ENCODE assay signal across 8 mouse cellular contexts in the genomic region with DNA sequence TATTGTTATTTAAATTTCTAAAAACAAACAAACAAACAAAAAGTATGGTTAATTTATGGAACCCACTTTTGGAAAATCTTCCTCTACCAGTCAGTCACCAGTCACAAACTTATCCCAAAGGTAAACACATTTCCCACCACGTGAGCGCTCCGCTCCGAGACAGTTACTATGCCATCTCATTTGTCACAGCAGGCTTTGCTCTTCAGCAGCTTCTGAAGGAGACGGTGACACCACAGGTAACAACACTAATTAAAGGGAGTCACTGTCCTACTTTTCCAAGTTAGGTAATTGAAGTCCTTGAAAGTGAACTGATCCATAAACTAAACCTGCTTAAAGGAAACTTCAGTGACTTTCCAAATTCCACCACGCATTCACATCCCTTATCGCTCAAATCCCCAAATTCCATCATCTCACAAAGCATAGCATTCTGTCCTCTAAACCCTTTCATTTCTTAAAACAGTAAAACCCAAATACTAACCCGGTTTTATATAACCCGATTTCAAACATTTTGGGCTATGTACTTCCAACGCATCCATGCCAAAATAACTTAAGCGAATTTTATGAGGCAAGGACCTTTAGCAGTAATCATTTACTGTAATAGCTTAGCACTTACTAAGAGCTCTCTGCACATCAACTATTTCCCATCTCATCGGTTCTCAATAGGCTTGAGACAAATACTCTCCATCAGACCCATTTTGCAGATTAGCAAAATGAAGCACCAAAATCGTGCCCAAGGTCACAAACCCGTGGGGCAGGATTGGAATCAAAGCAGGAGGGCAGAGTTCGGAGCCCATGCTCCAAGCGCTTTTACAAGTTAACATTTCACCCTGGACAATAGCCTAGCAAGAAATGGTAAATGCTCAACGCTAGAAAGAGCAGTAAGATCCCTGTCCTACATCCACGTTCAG. TPM values are rescaled to one million over a fixed set of nuclear protein-coding genes. Genes with fewer than 3 reads are reported as not detected.
A peak's percentile ranks its signal among the peaks of the same experiment; 100 is the strongest.
DNase-seq lines count a peak whose midpoint lies in the region; ATAC-seq and TF ChIP-seq lines count a peak whose summit lies in the region.

No protein-coding gene starts in this region.

- no peak for DNase-seq in kidney, adult 18-20 months
- DNase-seq in adipocyte (ENCODE audit: low spot score): peak; percentile 75
- DNase-seq in heart, postnatal 0 days (ENCODE audit: low spot score): no peak
- no peak for DNase-seq in urinary bladder, adult 18-20 months (ENCODE audit: low spot score in 2 of 2)
- no peak for DNase-seq in gastrocnemius, adult 18-20 months (ENCODE audit: low spot score)
- no peak for DNase-seq in thymus, postnatal 25 days

- TF ChIP-seq CTCF in heart, postnatal 0 days (IDR thresholded peaks at IDR 0.05; ENCODE audit: low read depth): no peak

- ATAC-seq in kidney, embryonic 15.5 days (replicated peaks; ENCODE audit: low FRiP score): no peak
- no peak for ATAC-seq in heart, postnatal 0 days (ENCODE audit: insufficient read depth, low read depth)

- no peaks in the 10 kb centered on the region for H3K9me3 ChIP-seq in kidney, embryonic 15.5 days (replicated peaks)
- H3K9me3 ChIP-seq in heart, postnatal 0 days (replicated peaks; ENCODE audit: control insufficient read depth, low read length): no peaks in the 10 kb centered on the region

- peak overlapping the region; percentile 97 for H3K27ac ChIP-seq in kidney, embryonic 15.5 days
- H3K27ac ChIP-seq in heart, postnatal 0 days (ENCODE audit: low read depth): peak overlapping the region; percentile 95
- peak overlapping the region; percentile 24; the same call in 1 of the 2 replicates for H3K27ac ChIP-seq in macrophage

- H3K4me3 ChIP-seq in kidney, embryonic 15.5 days (replicated peaks): peak overlapping the region; percentile 78
- peak overlapping the region; percentile 86 for H3K4me3 ChIP-seq in heart, postnatal 0 days (ENCODE audit: low read depth, low read length)
- H3K4me3 ChIP-seq in macrophage (ENCODE audit: inconsistent target): peak overlapping the region; percentile 72

- WGBS in kidney, embryonic 15.5 days: 4% methylated on average over 18 of the region's 18 CpGs
- 8% methylated on average over 18 of the region's 18 CpGs for WGBS in heart, postnatal 0 days
- 44% methylated on average over 17 of the region's 18 CpGs for WGBS in macrophage (ENCODE audit: missing documents)

- H3K4me2 ChIP-seq in kidney, embryonic 15.5 days: peak overlapping the region; percentile 77
- H3K4me2 ChIP-seq in heart, postnatal 0 days (ENCODE audit: low read depth, low read length): peak overlapping the region; percentile 77

- H3K4me1 ChIP-seq in kidney, embryonic 15.5 days: peaks cover 30% of the 10 kb centered on the region
- peaks cover 45% of the 10 kb centered on the region for H3K4me1 ChIP-seq in heart, postnatal 0 days (ENCODE audit: control insufficient read depth, insufficient read depth)

- H3K36me3 ChIP-seq in kidney, embryonic 15.5 days: no peaks in the 10 kb centered on the region
- H3K36me3 ChIP-seq in heart, postnatal 0 days (replicated peaks; ENCODE audit: control insufficient read depth, insufficient read depth, low read length): no peaks in the 10 kb centered on the region
- no peaks in the 10 kb centered on the region for H3K36me3 ChIP-seq in macrophage (ENCODE audit: inconsistent target)

- TF ChIP-seq EP300 in heart, postnatal 0 days (IDR thresholded peaks at IDR 0.05; ENCODE audit: low read depth): no peak

- peak overlapping the region; percentile 93 for H3K9ac ChIP-seq in kidney, embryonic 15.5 days
- peak overlapping the region; percentile 97 for H3K9ac ChIP-seq in heart, postnatal 0 days (replicated peaks; ENCODE audit: low read depth, low read length)

- no peaks in the 10 kb centered on the region for H3K27me3 ChIP-seq in kidney, embryonic 15.5 days
- no peaks in the 10 kb centered on the region for H3K27me3 ChIP-seq in heart, postnatal 0 days (ENCODE audit: control insufficient read depth, insufficient read depth, low read length)

- peaks cover 57% of the 10 kb centered on the region for H3K79me2 ChIP-seq in macrophage (ENCODE audit: inconsistent target)

RNA-seq across cellular contexts. Expression of a gene that starts 0.9 kb away (rescaled TPM):
- polyA plus RNA-seq in kidney, embryonic 15.5 days (2015; fragmentation: Nextera tagmentation; extraction: Ambion mirVana): 4.8 and 5.7 TPM in 2 replicates
- total RNA-seq in heart, postnatal 0 days (2014; rRNA removed; ENCODE audit: low replicate concordance): 4.1 TPM in 1 of 2 replicates, not detected in the other
- 4.6 and 5.9 TPM in 2 replicates for polyA plus RNA-seq in heart, postnatal 0 days (2015; fragmentation: Nextera tagmentation; extraction: Ambion mirVana)
- total RNA-seq in macrophage (2018; cell fraction: chromatin; rRNA removed): not detected
- total RNA-seq in macrophage (2018; cell fraction: cytosol; rRNA removed): under 1 TPM in 7 of 26 experiments, not detected in 19; 0.14 to 0.47 (median 0.22) TPM
- 1 to 10 TPM in 2 of 26 experiments, under 1 TPM in 5, not detected in 19; 0.61 to 1.2 (median 0.70) TPM for total RNA-seq in macrophage (2018; cell fraction: nucleus; rRNA removed)
- not detected in 3 replicates for polyA plus RNA-seq in macrophage (2018)
- total RNA-seq in gastrocnemius, adult 18-20 months (2021): 1 to 10 TPM; 4.6 to 9.7 TPM

RNA-seq across cellular contexts. Expression of a gene that starts 1.2 kb away (rescaled TPM):
- 46.4 and 48.7 TPM in 2 replicates for polyA plus RNA-seq in kidney, embryonic 15.5 days (2015; fragmentation: Nextera tagmentation; extraction: Ambion mirVana)
- 40.4 and 61.8 TPM in 2 replicates for total RNA-seq in heart, postnatal 0 days (2014; rRNA removed; ENCODE audit: low replicate concordance)
- polyA plus RNA-seq in heart, postnatal 0 days (2015; fragmentation: Nextera tagmentation; extraction: Ambion mirVana): 29.7 and 31.0 TPM in 2 replicates
- 10 to 100 TPM in 25 of 26 experiments, 1 to 10 TPM in 1; 8.8 to 37.4 (median 16.0) TPM for total RNA-seq in macrophage (2018; cell fraction: chromatin; rRNA removed)
- 10 to 100 TPM in 10 of 26 experiments, 1 to 10 TPM in 16; 7.4 to 15.4 (median 9.1) TPM for total RNA-seq in macrophage (2018; cell fraction: cytosol; rRNA removed)
- total RNA-seq in macrophage (2018; cell fraction: nucleus; rRNA removed): 10 to 100 TPM; 11.8 to 40.8 (median 25.1) TPM
- polyA plus RNA-seq in macrophage (2018): 6.3 to 9.4 TPM (median 7.6 TPM) in 3 replicates
- total RNA-seq in gastrocnemius, adult 18-20 months (2021): 10 to 100 TPM; 14.7 to 15.4 TPM

Comparison
In these comparisons a context has a peak if more than half of its experiments do, and no peak if none do; other contexts are left out.
1. H3K27ac ChIP-seq: peak in every context shown above with its lines; median percentile 97 in kidney, embryonic 15.5 days; 95 in heart, postnatal 0 days; 24 in macrophage.